Mouse (Mus musculus): ENCODE data around the gene Hnrnpul2. TPM values are rescaled to one million over a fixed set of nuclear protein-coding genes. Genes with fewer than 3 reads are reported as not detected.

Hnrnpul2 gene
- total and polyA plus RNA-seq, 3 experiments = 17.8 to 81.6 (median 44.3) TPM

DNA sequence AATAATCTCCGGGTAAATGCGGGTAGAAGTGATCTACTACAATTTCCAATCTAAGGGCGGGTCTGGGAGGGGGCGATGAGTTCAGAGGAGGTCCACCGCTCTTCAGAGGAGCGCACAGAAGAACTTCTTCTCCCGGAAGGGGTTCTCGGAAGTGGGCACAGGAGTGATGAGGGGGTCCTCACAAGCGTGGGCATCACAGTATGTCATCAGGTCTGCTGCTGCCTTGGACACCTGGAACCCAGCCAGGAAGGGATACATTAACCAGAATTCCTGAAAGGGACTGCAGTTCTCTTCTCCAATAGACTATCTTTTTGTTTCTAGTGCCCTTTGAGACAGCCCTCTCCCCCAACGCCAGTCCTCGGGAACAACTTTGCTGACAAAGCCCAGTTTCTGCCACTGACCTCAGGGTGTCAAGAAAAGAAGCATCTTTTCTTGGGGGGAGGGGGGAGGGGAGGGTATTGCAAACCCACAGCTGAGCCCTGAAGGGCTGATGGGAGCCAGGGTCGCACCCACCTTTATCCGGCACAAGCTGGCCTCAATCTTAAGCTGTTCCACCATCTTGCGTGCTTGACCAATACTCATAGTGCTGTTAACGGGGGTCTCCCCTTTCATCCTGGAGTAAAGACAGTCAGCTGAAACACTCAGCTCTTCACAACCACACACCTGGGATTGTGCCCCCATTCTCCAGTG is 18.4 kb downstream of the Hnrnpul2 start:
- no peak for TF ChIP-seq MAFK (IDR thresholded peaks at IDR 0.05; ENCODE audit: insufficient replicate concordance, low read length)
- TF ChIP-seq NRF1 (IDR thresholded peaks at IDR 0.05; ENCODE audit: low read depth, low read length) = no peak
- TF ChIP-seq IRF4 (IDR thresholded peaks at IDR 0.05; ENCODE audit: low read depth, low read length) = no peak
- TF ChIP-seq UBTF (IDR thresholded peaks at IDR 0.05; ENCODE audit: low read depth, low read length) = no peak
- TF ChIP-seq E2F4 (IDR thresholded peaks at IDR 0.05; ENCODE audit: insufficient replicate concordance, low read depth, low read length) = no peak
- H3K36me3 ChIP-seq (replicated peaks in 1 of 2; ENCODE audit: control insufficient read depth in 1 of 2, insufficient read depth in 1 of 2, low read length in 1 of 2) = peaks cover 17 to 53% of the 10 kb centered on the region in 2 experiments
- peak overlapping the region; percentile 92 for H3K27ac ChIP-seq (ENCODE audit: insufficient read depth, low read depth)
- H3K79me2 ChIP-seq (replicated peaks; ENCODE audit: control insufficient read depth, extremely low read depth, insufficient read depth, poor library complexity, severe bottlenecking) = peaks cover 20% of the 10 kb centered on the region
- in situ Hi-C loops (cut with MboI; ENCODE audit: low pct_ligation_motif_present, low pct_unique_long_range_greater_than_20kb, low sequenced_read_pairs) = loop anchor here (25.0 kb wide), 1 partner anchor 1024 kb away; no protein-coding TSS in a partner anchor
- no peaks in the 10 kb centered on the region for H3K27me3 ChIP-seq (replicated peaks)
- no peaks in the 10 kb centered on the region for H3K9me3 ChIP-seq (replicated peaks; ENCODE audit: low read length)
- H3K4me2 ChIP-seq (ENCODE audit: insufficient read depth, low read depth, poor library complexity, severe bottlenecking) = peak overlapping the region; percentile 96
- peak overlapping the region; percentile 56 to 65 (median 62) for H3K4me3 ChIP-seq (replicated peaks in 1 of 3; ENCODE audit: low read depth in 2 of 3, low read length in 2 of 3, poor library complexity in 1 of 3)
- H3K4me1 ChIP-seq (ENCODE audit: control insufficient read depth in 1 of 2, insufficient read depth in 2 of 2) = peaks cover 11 to 45% of the 10 kb centered on the region in 2 experiments
- H3K9ac ChIP-seq (ENCODE audit: insufficient read depth, low read depth) = peak overlapping the region; percentile 75
- DNase-seq (ENCODE audit: extremely low read depth) = no peak
- dilution Hi-C loops (cut with MboI; ENCODE audit: extremely low pct_ligation_motif_present, extremely low pct_unique_long_range_greater_than_20kb, low sequenced_read_pairs) = no loop called here

DNA sequence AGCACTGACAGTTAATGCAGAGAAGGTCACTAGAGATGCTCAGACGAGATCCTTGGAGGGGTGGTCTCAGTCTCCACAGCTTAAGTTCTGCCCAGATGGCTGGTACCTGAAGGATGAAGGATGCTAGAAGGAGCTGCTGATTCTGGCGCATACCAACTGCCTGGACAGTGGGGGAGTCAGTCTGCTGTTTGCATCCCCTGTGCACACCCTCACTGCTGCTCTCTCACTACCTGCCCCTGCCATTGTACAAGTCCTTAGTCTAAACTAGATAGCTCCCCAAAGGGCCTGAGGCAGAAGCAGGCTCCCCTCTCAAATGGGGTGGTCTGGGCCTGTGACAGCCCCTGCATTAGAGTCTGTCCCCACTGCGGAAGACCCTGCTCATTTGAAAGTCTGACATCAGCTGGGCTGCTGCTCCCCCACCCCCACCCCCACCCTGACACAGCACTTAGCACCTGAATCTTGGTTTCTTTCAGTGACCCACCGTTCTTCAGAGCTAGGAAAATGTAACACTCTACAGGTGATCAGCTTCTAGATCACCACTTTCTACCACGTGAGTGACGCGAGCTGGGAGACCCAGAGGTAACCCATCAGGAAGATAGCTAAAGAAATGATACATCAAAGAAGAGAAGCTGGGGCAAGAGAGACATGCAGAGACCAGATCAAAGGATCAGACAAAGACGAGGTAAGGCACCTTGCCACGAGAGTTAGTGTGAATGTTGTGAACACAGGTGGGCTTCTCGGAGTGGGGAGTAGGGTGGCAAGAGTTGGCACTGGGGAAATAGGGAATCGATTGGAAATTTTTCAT is 19.5 kb downstream of the Hnrnpul2 start, which contains the start of gene Gng3:
Gene Gng3 (minus strand): TSS at position 92 of the 805 bp plus-strand sequence.
- in situ Hi-C loops (cut with MboI; ENCODE audit: low pct_ligation_motif_present, low pct_unique_long_range_greater_than_20kb, low sequenced_read_pairs) = loop anchor here (25.0 kb wide), 1 partner anchor 1023 kb away; no protein-coding TSS in a partner anchor
- peak; percentile 64 for DNase-seq (ENCODE audit: extremely low read depth)
- no peaks in the 10 kb centered on the region for H3K27me3 ChIP-seq (replicated peaks)
- H3K79me2 ChIP-seq (replicated peaks; ENCODE audit: control insufficient read depth, extremely low read depth, insufficient read depth, poor library complexity, severe bottlenecking) = peaks cover 20% of the 10 kb centered on the region
- peak within 1 kb of the TSS; percentile 96 for H3K4me2 ChIP-seq (ENCODE audit: insufficient read depth, low read depth, poor library complexity, severe bottlenecking)
- H3K9me3 ChIP-seq (replicated peaks; ENCODE audit: low read length) = no peaks in the 10 kb centered on the region
- H3K27ac ChIP-seq (ENCODE audit: insufficient read depth, low read depth) = peak within 1 kb of the TSS; percentile 92
- peaks cover 15 to 51% of the 10 kb centered on the region in 2 experiments for H3K36me3 ChIP-seq (replicated peaks in 1 of 2; ENCODE audit: control insufficient read depth in 1 of 2, insufficient read depth in 1 of 2, low read length in 1 of 2)
- peak within 1 kb of the TSS; percentile 75 for H3K9ac ChIP-seq (ENCODE audit: insufficient read depth, low read depth)
- peak within 1 kb of the TSS; percentile 56 to 81 (median 65) for H3K4me3 ChIP-seq (replicated peaks in 1 of 3; ENCODE audit: low read depth in 2 of 3, low read length in 2 of 3, poor library complexity in 1 of 3)
- peaks cover 11 to 45% of the 10 kb centered on the region in 2 experiments for H3K4me1 ChIP-seq (ENCODE audit: control insufficient read depth in 1 of 2, insufficient read depth in 2 of 2)
- dilution Hi-C loops (cut with MboI; ENCODE audit: extremely low pct_ligation_motif_present, extremely low pct_unique_long_range_greater_than_20kb, low sequenced_read_pairs) = no loop called here
- TF ChIP-seq CTCF (conservative IDR thresholded peaks at IDR 0.05 in 1 of 2, IDR thresholded peaks at IDR 0.05 in 1 of 2; ENCODE audit: low read depth in 2 of 2, low read length in 2 of 2) = no peak
- TF ChIP-seq SMC3 (IDR thresholded peaks at IDR 0.05; ENCODE audit: low read depth, low read length) = no peak
- TF ChIP-seq POLR2A (IDR thresholded peaks at IDR 0.05; ENCODE audit: low read depth, low read length) = peak; percentile 38; the same call in 1 of the 2 replicates
- no peak for TF ChIP-seq POLR2AphosphoS2 (IDR thresholded peaks at IDR 0.05; ENCODE audit: low read depth, low read length)
- TF ChIP-seq MXI1 (IDR thresholded peaks at IDR 0.05; ENCODE audit: low read depth, low read length) = peak; percentile 48; the same call in 1 of the 2 replicates
- TF ChIP-seq MEF2A (IDR thresholded peaks at IDR 0.05; ENCODE audit: borderline replicate concordance, low read depth, low read length) = peak; percentile 44; the same call in 1 of the 2 replicates
- TF ChIP-seq KAT2A (IDR thresholded peaks at IDR 0.05; ENCODE audit: insufficient replicate concordance, low read length) = no peak
- no peak; the same call in 1 of the 2 replicates for TF ChIP-seq RCOR1 (conservative IDR thresholded peaks at IDR 0.05; ENCODE audit: low read depth, low read length)
- TF ChIP-seq CHD1 (IDR thresholded peaks at IDR 0.05; ENCODE audit: low read depth, low read length) = peak; percentile 98
- no peak for TF ChIP-seq UBTF (IDR thresholded peaks at IDR 0.05; ENCODE audit: low read depth, low read length)
- no peak; the same call in 1 of the 2 replicates for TF ChIP-seq MAZ (IDR thresholded peaks at IDR 0.05; ENCODE audit: low read depth, low read length)
- TF ChIP-seq USF1 (IDR thresholded peaks at IDR 0.05; ENCODE audit: low read depth, low read length) = no peak
- peak; percentile 76 for TF ChIP-seq ELF1 (IDR thresholded peaks at IDR 0.05; ENCODE audit: low read depth, low read length)
- peak; percentile 75 for TF ChIP-seq CHD2 (IDR thresholded peaks at IDR 0.05; ENCODE audit: low read length)
- TF ChIP-seq SIN3A (IDR thresholded peaks at IDR 0.05; ENCODE audit: low read length) = peak; percentile 73
- peak; percentile 49; the same call in 1 of the 2 replicates for TF ChIP-seq HCFC1 (IDR thresholded peaks at IDR 0.05; ENCODE audit: low read depth, low read length)
- TF ChIP-seq JUN (IDR thresholded peaks at IDR 0.05; ENCODE audit: insufficient read depth, low read depth, low read length) = no peak
- no peak for TF ChIP-seq RAD21 (IDR thresholded peaks at IDR 0.05; ENCODE audit: low read depth, low read length)
- TF ChIP-seq GABPA (IDR thresholded peaks at IDR 0.05; ENCODE audit: insufficient replicate concordance, low read depth, low read length) = no peak
- 0 out of 2 replicates have a peak, but pooled peaks have one; percentile 32 for TF ChIP-seq ETS1 (conservative IDR thresholded peaks at IDR 0.05; ENCODE audit: low read depth, low read length)
- TF ChIP-seq MYC (IDR thresholded peaks at IDR 0.05; ENCODE audit: low read depth, low read length) = peak; percentile 40; the same call in 1 of the 2 replicates
- TF ChIP-seq EP300 (IDR thresholded peaks at IDR 0.05; ENCODE audit: low read length) = no peak
- TF ChIP-seq NRF1 (IDR thresholded peaks at IDR 0.05; ENCODE audit: low read depth, low read length) = 0 out of 2 replicates have a peak, but pooled peaks have one; percentile 15
- TF ChIP-seq BHLHE40 (IDR thresholded peaks at IDR 0.05; ENCODE audit: low read depth, low read length) = peak; percentile 36; the same call in 1 of the 2 replicates
- TF ChIP-seq ZNF384 (IDR thresholded peaks at IDR 0.05; ENCODE audit: low read depth, low read length) = no peak
- TF ChIP-seq IRF4 (IDR thresholded peaks at IDR 0.05; ENCODE audit: low read depth, low read length) = 0 out of 2 replicates have a peak, but pooled peaks have one; percentile 17

Measured in CH12.LX (cell line).